Mouse (Mus musculus): ENCODE results near the gene Olfr1294. TPM values are rescaled to one million over a fixed set of nuclear protein-coding genes. Genes with fewer than 3 reads are reported as not detected.

The Olfr1294 gene
- total RNA-seq (2021), result not detected
- long read RNA-seq, experiment 1, result 0 reads
- long read RNA-seq, experiment 2, result 0 reads

DNA sequence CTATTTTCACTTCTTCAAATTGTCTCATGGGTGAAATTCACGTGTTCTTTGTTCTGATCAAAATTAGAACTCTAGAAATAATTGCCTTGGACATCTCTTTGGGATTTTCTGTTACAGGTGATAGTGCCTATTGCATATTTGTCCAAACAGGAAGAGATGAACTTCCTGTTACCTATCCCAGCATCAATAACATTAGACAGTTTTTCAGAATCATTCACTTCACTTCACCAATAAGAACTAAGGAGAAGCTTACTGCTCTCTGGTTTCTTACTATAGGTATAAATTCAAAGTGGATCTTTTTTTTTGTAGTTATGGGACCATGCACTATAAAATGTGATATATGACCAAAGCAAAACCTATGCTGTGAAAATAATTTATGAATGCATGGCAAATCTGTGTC lies at the start of gene Olfr1294:
Gene Olfr1294, minus strand, starts transcription at position 101 of the 400 bp plus-strand sequence.
- no peak for DNase-seq

DNA sequence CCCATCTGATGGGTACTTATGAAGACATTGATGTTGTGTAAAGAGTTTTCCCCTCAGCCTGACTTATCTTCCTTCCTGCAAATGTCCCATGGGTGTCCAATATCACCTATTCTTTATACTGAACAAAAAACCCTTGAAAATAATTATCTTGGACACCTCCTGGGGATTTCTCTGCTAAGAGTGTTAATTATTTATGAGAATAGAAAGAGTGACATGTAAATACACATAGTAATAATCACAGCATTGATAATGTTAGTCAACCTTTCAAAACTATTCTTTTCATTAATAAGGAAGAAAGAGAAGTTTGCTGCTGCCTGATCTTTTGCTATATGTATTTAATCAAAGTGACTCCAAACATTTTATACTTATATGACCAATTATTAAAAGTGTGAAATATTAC lies 29.5 kb upstream of the Olfr1294 start, which contains the start of gene Olfr1295:
Gene Olfr1295, minus strand, starts transcription at position 101 of the 400 bp plus-strand sequence.
- DNase-seq, result no peak

DNA sequence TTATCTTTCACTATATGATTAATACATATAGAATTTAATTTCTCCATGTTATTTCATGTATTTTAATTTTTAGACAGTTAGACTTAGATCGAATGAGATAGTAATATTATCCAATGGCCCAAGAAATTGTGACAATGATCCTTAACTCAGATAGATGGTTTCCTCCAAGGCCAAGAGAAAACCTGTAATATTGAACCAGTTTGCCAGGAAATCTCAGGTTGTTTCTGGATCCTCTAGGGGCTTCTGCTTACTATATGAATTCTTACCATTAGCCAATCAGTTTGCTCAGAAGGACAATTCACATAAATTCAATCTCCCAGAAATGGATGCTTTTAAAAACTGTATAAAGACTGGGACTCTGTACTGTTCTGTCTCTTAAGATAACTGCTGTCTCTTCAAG lies 15.2 kb downstream of the Olfr1294 start, which contains the start of gene Olfr1293-ps:
Gene Olfr1293-ps, plus strand, starts transcription at position 301 of the 400 bp plus-strand sequence.
- no peak for DNase-seq

GRCm38 (mm10) chr2:111517451-111517850 lies 22.6 kb downstream of the Olfr1294 start:
- DNase-seq, result no peak

DNA sequence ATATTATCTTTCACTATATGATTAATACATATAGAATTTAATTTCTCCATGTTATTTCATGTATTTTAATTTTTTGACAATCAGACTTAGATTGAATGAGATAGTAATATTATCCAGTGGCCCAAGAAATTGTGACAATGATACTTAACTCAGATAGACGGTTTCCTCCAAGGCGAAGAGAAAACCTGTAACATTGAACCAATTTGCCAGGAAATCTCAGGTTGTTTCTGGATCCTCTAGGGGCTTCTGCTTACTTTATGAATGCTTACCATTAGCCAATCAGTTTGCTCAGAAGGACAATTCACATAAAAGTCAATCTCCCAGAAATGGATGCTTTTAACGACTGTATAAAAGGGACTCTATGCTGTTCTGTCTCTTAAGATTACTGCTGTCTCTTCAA lies 43.2 kb downstream of the Olfr1294 start, which contains the start of gene Olfr1291-ps1:
Gene Olfr1291-ps1, plus strand, starts transcription at position 301 of the 400 bp plus-strand sequence.
- DNase-seq, result no peak

DNA sequence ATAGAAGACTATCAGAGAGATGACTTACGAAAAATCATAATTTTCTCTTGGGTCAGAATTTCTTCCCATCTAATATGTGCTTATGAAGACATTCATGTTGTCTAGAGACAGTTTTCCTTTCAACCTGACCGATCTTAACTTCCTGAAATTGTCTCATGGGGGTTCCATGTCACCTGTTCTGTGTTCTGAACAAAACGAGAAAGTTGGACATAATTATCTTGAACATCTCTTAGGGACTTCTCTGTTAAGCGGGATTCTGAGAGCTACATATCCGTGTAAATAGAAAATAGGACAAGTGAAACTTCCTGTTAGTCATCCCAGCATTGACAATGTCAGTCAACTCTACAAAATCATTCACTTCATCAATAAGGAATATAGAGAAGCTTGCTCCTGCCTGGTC lies 46.4 kb downstream of the Olfr1294 start, which contains the start of gene Olfr1290:
Gene Olfr1290, minus strand, starts transcription at position 101 of the 400 bp plus-strand sequence.
- no peak for DNase-seq

Other genes with a start within 250 kb of the Olfr1294 start
- not detected for gene Olfr1279, start 239.7 kb downstream of the Olfr1294 start, total RNA-seq (2021)
- not detected for gene Olfr1280, start 226.3 kb downstream of the Olfr1294 start, total RNA-seq (2021)
- not detected for gene Olfr1281, start 213.8 kb downstream of the Olfr1294 start, total RNA-seq (2021)
- not detected for gene Olfr1282, start 204.2 kb downstream of the Olfr1294 start, total RNA-seq (2021)
- gene Olfr1283, start 173.5 kb downstream of the Olfr1294 start, total RNA-seq (2021), result not detected
- gene Olfr1284, start 164.8 kb downstream of the Olfr1294 start, total RNA-seq (2021), result not detected
- not detected for gene Olfr1286, start 117.2 kb downstream of the Olfr1294 start, total RNA-seq (2021)
- not detected for gene Olfr1287, start 91.1 kb downstream of the Olfr1294 start, total RNA-seq (2021)
- not detected for gene Olfr1288, start 66.2 kb downstream of the Olfr1294 start, total RNA-seq (2021)
- gene Olfr1289, start 59.5 kb downstream of the Olfr1294 start, total RNA-seq (2021), result not detected
- gene Olfr1290, start 46.5 kb downstream of the Olfr1294 start, total RNA-seq (2021), result not detected
- not detected for gene Olfr1291-ps1, start 43.1 kb downstream of the Olfr1294 start, total RNA-seq (2021)
- not detected for gene Olfr1293-ps, start 15.1 kb downstream of the Olfr1294 start, total RNA-seq (2021)
- not detected for gene Olfr1295, start 29.4 kb upstream of the Olfr1294 start, total RNA-seq (2021)
- gene Olfr1297, start 86.2 kb upstream of the Olfr1294 start, total RNA-seq (2021), result not detected
- not detected for gene Olfr1298, start 108.9 kb upstream of the Olfr1294 start, total RNA-seq (2021)
- gene Olfr1299, start 121.1 kb upstream of the Olfr1294 start, total RNA-seq (2021), result not detected
- not detected for gene Olfr1301, start 210.7 kb upstream of the Olfr1294 start, total RNA-seq (2021)
- not detected for gene Olfr1302, start 237.1 kb upstream of the Olfr1294 start, total RNA-seq (2021)